Mouse (Mus musculus) right cerebral cortex, postnatal 10 days (tissue): ENCODE measurements around the gene Aldh3b3.
"Not testable (repeated sequence)": the region's sequence is repeated elsewhere in the genome, so short reads cannot be mapped to it uniquely, and the experiment has no call there.

Source experiments
- DNase-seq, 2 experiments: peaks; one replicate each; pipeline ENCODE4 v3.0.0; 2021; ENCODE audit warnings: low spot score in 2 of 2

Gene Aldh3b3

GRCm38 (mm10) chr19:3974608-3975007 is 16.2 kb downstream of the Aldh3b3 start:
- not testable (repeated sequence) for DNase-seq

GRCm38 (mm10) chr19:3975866-3976265 is 17.4 kb downstream of the Aldh3b3 start:
- no peak for DNase-seq

- DNase-seq = peak; percentile 79 to 83
Measured at GRCm38 (mm10) chr19:3980309-3980708, 21.9 kb downstream of the Aldh3b3 start.

GRCm38 (mm10) chr19:3980917-3981316 is 22.5 kb downstream of the Aldh3b3 start:
- no peak for DNase-seq

GRCm38 (mm10) chr19:3983527-3984200 is 25.2 kb downstream of the Aldh3b3 start:
- no peak for DNase-seq

- DNase-seq = no peak
Measured at GRCm38 (mm10) chr19:3985261-3985681, 26.8 kb downstream of the Aldh3b3 start.

- peak in 1 of 2 experiments; percentile 55 for DNase-seq
Measured at GRCm38 (mm10) chr19:3986334-3986733, 27.9 kb downstream of the Aldh3b3 start, which contains the start of gene Acy3. Acy3 (plus strand) TSS chr19:3986570.

- DNase-seq = no peak
Measured at GRCm38 (mm10) chr19:3988066-3988465, 29.6 kb downstream of the Aldh3b3 start.

- DNase-seq = no peak
Measured at GRCm38 (mm10) chr19:3988750-3989149, 30.3 kb downstream of the Aldh3b3 start.

- DNase-seq = no peak
Measured at GRCm38 (mm10) chr19:3990804-3991203, 32.4 kb downstream of the Aldh3b3 start.

GRCm38 (mm10) chr19:3991562-3991961 is 33.1 kb downstream of the Aldh3b3 start:
- DNase-seq = no peak

GRCm38 (mm10) chr19:3991966-3992365 is 33.5 kb downstream of the Aldh3b3 start:
- no peak for DNase-seq

GRCm38 (mm10) chr19:3992416-3992815 is 34.0 kb downstream of the Aldh3b3 start, which contains the start of gene Tbx10:
Tbx10 (plus strand) TSS chr19:3992752.
- DNase-seq = no peak

GRCm38 (mm10) chr19:3994932-3995331 is 36.5 kb downstream of the Aldh3b3 start:
- no peak for DNase-seq

GRCm38 (mm10) chr19:3995505-3995904 is 37.1 kb downstream of the Aldh3b3 start:
- no peak for DNase-seq

GRCm38 (mm10) chr19:3996106-3996505 is 37.7 kb downstream of the Aldh3b3 start:
- DNase-seq = no peak

GRCm38 (mm10) chr19:3996747-3997146 is 38.3 kb downstream of the Aldh3b3 start:
- no peak for DNase-seq

- no peak for DNase-seq
Measured at GRCm38 (mm10) chr19:3997231-3997630, 38.8 kb downstream of the Aldh3b3 start.

- no peak for DNase-seq
Measured at GRCm38 (mm10) chr19:3998335-3998734, 39.9 kb downstream of the Aldh3b3 start.

GRCm38 (mm10) chr19:3999121-3999730 is 40.8 kb downstream of the Aldh3b3 start:
- DNase-seq = no peak

- DNase-seq = peak; percentile 95
Measured at GRCm38 (mm10) chr19:4000119-4000900, 41.9 kb downstream of the Aldh3b3 start, which contains the start of the genes Nudt8 and Gm49405. Nudt8 (plus strand) TSS chr19:4000580. Gm49405 (plus strand) TSS chr19:4000626.

GRCm38 (mm10) chr19:4000949-4001525 is 42.6 kb downstream of the Aldh3b3 start:
- no peak for DNase-seq
